Mouse (Mus musculus): ENCODE data around the gene Dalrd3. TPM values are rescaled to one million over a fixed set of nuclear protein-coding genes. Genes with fewer than 3 reads are reported as not detected.
A peak's percentile ranks its signal among the peaks of the same experiment; 100 is the strongest.

The Dalrd3 gene
- polyA plus RNA-seq, 1 experiment from 2014 or later, result 112 TPM

DNA sequence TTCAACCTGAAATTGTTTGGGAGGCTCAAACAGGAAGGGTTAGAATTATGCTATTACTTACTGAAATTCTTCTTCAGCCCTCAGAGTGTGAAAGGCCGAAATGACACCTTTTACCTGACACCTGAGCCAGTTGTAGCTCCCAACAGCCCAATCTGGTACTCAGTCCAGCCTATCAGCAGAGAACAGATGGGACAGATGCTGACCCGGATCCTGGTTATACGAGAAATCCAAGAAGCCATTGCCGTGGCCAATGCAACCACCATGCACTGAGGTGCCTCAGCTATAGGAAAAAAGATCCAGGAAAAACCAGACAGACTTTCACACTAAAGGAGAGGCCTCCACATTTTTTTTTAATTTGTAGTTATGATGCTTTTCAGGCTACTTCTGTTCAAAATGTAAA, 10.5 kb upstream of the Dalrd3 start:
- Histone ChIP-seq H3K27me3 (ENCODE audit: control insufficient read depth, insufficient read depth, low read length) (no peaks in the 10 kb centered on the region), H3K4me2 (ENCODE audit: low read depth, low read length) (no peak overlapping the region), H3K9ac (ENCODE audit: low read length) (no peak overlapping the region), H3K9me3 (replicated peaks; ENCODE audit: control insufficient read depth, low read length) (no peaks in the 10 kb centered on the region), H3K27ac (ENCODE audit: low read length) (no peak overlapping the region), H3K36me3 (ENCODE audit: control insufficient read depth, insufficient read depth, low read length) (peaks cover 25% of the 10 kb centered on the region), H3K4me1 (ENCODE audit: control insufficient read depth, insufficient read depth, low read length) (peaks cover 9% of the 10 kb centered on the region; the same call in 1 of the 2 replicates), H3K4me3 (replicated peaks; ENCODE audit: low read length) (no peak overlapping the region)
- WGBS, result 88% methylated on average over 4 of the region's 4 CpGs
- no peak for ATAC-seq (ENCODE audit: insufficient read depth, low FRiP score)

DNA sequence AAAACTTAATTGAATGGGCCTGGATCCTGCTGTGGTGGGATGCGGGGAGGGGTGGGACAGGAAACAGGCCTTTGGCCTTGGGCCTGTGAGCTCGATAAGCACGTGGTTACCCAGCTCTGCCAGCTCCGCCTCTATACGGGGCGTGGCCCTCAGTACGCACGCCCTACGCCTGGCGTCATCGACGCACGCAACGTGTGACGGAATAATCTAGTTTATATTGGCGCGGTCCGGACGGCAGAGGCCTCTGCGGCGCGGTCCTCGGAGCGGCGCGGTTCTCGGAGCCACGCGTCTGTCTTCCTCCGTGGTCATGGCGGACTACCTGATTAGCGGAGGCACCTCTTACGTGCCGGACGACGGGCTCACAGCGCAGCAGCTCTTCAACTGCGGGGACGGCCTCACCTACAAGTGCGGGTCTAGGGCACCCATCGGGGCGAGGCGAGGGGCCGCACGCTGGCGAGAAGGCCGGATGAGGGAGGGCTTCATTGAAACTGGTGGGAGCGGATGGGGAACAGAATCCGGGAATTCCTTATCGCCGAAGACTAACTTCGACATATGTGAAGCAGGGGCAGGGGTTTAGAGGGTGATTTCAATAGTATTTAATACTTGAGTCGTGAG, 9.4 kb upstream of the Dalrd3 start, which contains the start of gene Impdh2:
Impdh2 (plus strand) TSS at position 60 of the 615 bp plus-strand sequence.
- no peaks in the 10 kb centered on the region for H3K27me3 ChIP-seq (ENCODE audit: control insufficient read depth, insufficient read depth, low read length)
- peak; percentile 99 for ATAC-seq (ENCODE audit: insufficient read depth, low FRiP score)
- peak within 1 kb of the TSS; percentile 73 for H3K4me3 ChIP-seq (replicated peaks; ENCODE audit: low read length)
- H3K36me3 ChIP-seq (ENCODE audit: control insufficient read depth, insufficient read depth, low read length), result peaks cover 27% of the 10 kb centered on the region
- H3K9ac ChIP-seq (ENCODE audit: low read length), result peak within 1 kb of the TSS; percentile 83
- H3K4me1 ChIP-seq (ENCODE audit: control insufficient read depth, insufficient read depth, low read length), result peaks cover 9% of the 10 kb centered on the region; the same call in 1 of the 2 replicates
- WGBS, result under 1% methylated on average over 49 of the region's 53 CpGs
- H3K27ac ChIP-seq (ENCODE audit: low read length), result peak within 1 kb of the TSS; percentile 49; the same call in 1 of the 2 replicates
- no peaks in the 10 kb centered on the region for H3K9me3 ChIP-seq (replicated peaks; ENCODE audit: control insufficient read depth, low read length)
- H3K4me2 ChIP-seq (ENCODE audit: low read depth, low read length), result peak within 1 kb of the TSS; percentile 59

GRCm38 (mm10) chr9:108563671-108564070, 6.0 kb upstream of the Dalrd3 start:
- Histone ChIP-seq H3K9ac (ENCODE audit: low read length) (no peak overlapping the region), H3K27ac (ENCODE audit: low read length) (no peak overlapping the region), H3K4me2 (ENCODE audit: low read depth, low read length) (no peak overlapping the region), H3K36me3 (ENCODE audit: control insufficient read depth, insufficient read depth, low read length) (peaks cover 20% of the 10 kb centered on the region), H3K4me3 (replicated peaks; ENCODE audit: low read length) (no peak overlapping the region), H3K4me1 (ENCODE audit: control insufficient read depth, insufficient read depth, low read length) (peaks cover 27% of the 10 kb centered on the region), H3K9me3 (replicated peaks; ENCODE audit: control insufficient read depth, low read length) (no peaks in the 10 kb centered on the region), H3K27me3 (ENCODE audit: control insufficient read depth, insufficient read depth, low read length) (no peaks in the 10 kb centered on the region)
- no peak for ATAC-seq (ENCODE audit: insufficient read depth, low FRiP score)
- WGBS, result 91% methylated on average over 8 of the region's 8 CpGs

DNA sequence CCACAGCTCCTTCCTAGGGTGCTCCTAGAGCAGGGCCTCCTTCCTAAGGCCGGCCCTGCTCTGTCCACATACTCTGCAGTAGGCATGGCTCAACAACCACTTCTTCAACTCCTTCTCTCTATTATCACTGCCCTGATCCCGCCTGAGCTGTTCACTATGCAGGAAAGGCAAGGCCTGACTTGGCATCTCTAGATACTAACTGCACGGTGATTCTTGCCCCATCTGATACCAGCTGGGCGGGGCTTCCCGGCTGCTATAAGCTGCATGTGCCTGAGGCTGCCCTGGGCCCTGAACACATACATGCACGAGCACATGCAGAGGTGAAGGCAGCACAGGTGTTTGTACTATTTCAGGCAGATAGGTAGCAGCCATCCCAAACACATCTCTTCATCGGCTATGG, 5.6 kb upstream of the Dalrd3 start:
- Histone ChIP-seq H3K4me1 (ENCODE audit: control insufficient read depth, insufficient read depth, low read length) (peaks cover 27% of the 10 kb centered on the region), H3K27ac (ENCODE audit: low read length) (no peak overlapping the region), H3K27me3 (ENCODE audit: control insufficient read depth, insufficient read depth, low read length) (no peaks in the 10 kb centered on the region), H3K4me3 (replicated peaks; ENCODE audit: low read length) (no peak overlapping the region), H3K4me2 (ENCODE audit: low read depth, low read length) (no peak overlapping the region), H3K9me3 (replicated peaks; ENCODE audit: control insufficient read depth, low read length) (no peaks in the 10 kb centered on the region), H3K36me3 (ENCODE audit: control insufficient read depth, insufficient read depth, low read length) (peaks cover 16% of the 10 kb centered on the region), H3K9ac (ENCODE audit: low read length) (no peak overlapping the region)
- 76% methylated on average over 7 of the region's 7 CpGs for WGBS
- no peak for ATAC-seq (ENCODE audit: insufficient read depth, low FRiP score)

GRCm38 (mm10) chr9:108565881-108566814, 3.5 kb upstream of the Dalrd3 start:
- H3K9me3 ChIP-seq (replicated peaks; ENCODE audit: control insufficient read depth, low read length), result no peaks in the 10 kb centered on the region
- H3K4me1 ChIP-seq (ENCODE audit: control insufficient read depth, insufficient read depth, low read length), result peaks cover 33% of the 10 kb centered on the region
- WGBS, result 10% methylated on average over 35 of the region's 35 CpGs
- no peaks in the 10 kb centered on the region for H3K27me3 ChIP-seq (ENCODE audit: control insufficient read depth, insufficient read depth, low read length)
- peak overlapping the region; percentile 93 for H3K27ac ChIP-seq (ENCODE audit: low read length)
- no peak for ATAC-seq (ENCODE audit: insufficient read depth, low FRiP score)
- H3K4me2 ChIP-seq (ENCODE audit: low read depth, low read length), result peak overlapping the region; percentile 85
- peak overlapping the region; percentile 87 for H3K9ac ChIP-seq (ENCODE audit: low read length)
- H3K36me3 ChIP-seq (ENCODE audit: control insufficient read depth, insufficient read depth, low read length), result 0 out of 2 replicates have a peak, but pooled peaks cover 13% of the 10 kb centered on the region
- peak overlapping the region; percentile 84 for H3K4me3 ChIP-seq (replicated peaks; ENCODE audit: low read length)

GRCm38 (mm10) chr9:108566815-108567776, 2.6 kb upstream of the Dalrd3 start, which contains the start of gene Ndufaf3:
Ndufaf3 (minus strand) TSS chr9:108567434.
- under 1% methylated on average over 73 of the region's 73 CpGs for WGBS
- H3K36me3 ChIP-seq (ENCODE audit: control insufficient read depth, insufficient read depth, low read length), result 0 out of 2 replicates have a peak, but pooled peaks cover 13% of the 10 kb centered on the region
- ATAC-seq (ENCODE audit: insufficient read depth, low FRiP score), result peak; percentile 84
- H3K9ac ChIP-seq (ENCODE audit: low read length), result peak within 1 kb of the TSS; percentile 87
- H3K27ac ChIP-seq (ENCODE audit: low read length), result peak within 1 kb of the TSS; percentile 93
- H3K4me1 ChIP-seq (ENCODE audit: control insufficient read depth, insufficient read depth, low read length), result peaks cover 25% of the 10 kb centered on the region
- H3K4me2 ChIP-seq (ENCODE audit: low read depth, low read length), result peak within 1 kb of the TSS; percentile 85
- H3K4me3 ChIP-seq (replicated peaks; ENCODE audit: low read length), result peak within 1 kb of the TSS; percentile 84
- H3K27me3 ChIP-seq (ENCODE audit: control insufficient read depth, insufficient read depth, low read length), result no peaks in the 10 kb centered on the region
- no peaks in the 10 kb centered on the region for H3K9me3 ChIP-seq (replicated peaks; ENCODE audit: control insufficient read depth, low read length)

- H3K27ac ChIP-seq (ENCODE audit: low read length), result peak overlapping the region; percentile 93
- no peaks in the 10 kb centered on the region for H3K9me3 ChIP-seq (replicated peaks; ENCODE audit: control insufficient read depth, low read length)
- peaks cover 18% of the 10 kb centered on the region for H3K36me3 ChIP-seq (ENCODE audit: control insufficient read depth, insufficient read depth, low read length)
- no peak for ATAC-seq (ENCODE audit: insufficient read depth, low FRiP score)
- H3K4me2 ChIP-seq (ENCODE audit: low read depth, low read length), result peak overlapping the region; percentile 85
- no peaks in the 10 kb centered on the region for H3K27me3 ChIP-seq (ENCODE audit: control insufficient read depth, insufficient read depth, low read length)
- peaks cover 25% of the 10 kb centered on the region for H3K4me1 ChIP-seq (ENCODE audit: control insufficient read depth, insufficient read depth, low read length)
- WGBS, result 11% methylated on average over 18 of the region's 18 CpGs
- peak overlapping the region; percentile 87 for H3K9ac ChIP-seq (ENCODE audit: low read length)
- H3K4me3 ChIP-seq (replicated peaks; ENCODE audit: low read length), result peak overlapping the region; percentile 84
Observed at GRCm38 (mm10) chr9:108567931-108568419, 1.7 kb upstream of the Dalrd3 start.

DNA sequence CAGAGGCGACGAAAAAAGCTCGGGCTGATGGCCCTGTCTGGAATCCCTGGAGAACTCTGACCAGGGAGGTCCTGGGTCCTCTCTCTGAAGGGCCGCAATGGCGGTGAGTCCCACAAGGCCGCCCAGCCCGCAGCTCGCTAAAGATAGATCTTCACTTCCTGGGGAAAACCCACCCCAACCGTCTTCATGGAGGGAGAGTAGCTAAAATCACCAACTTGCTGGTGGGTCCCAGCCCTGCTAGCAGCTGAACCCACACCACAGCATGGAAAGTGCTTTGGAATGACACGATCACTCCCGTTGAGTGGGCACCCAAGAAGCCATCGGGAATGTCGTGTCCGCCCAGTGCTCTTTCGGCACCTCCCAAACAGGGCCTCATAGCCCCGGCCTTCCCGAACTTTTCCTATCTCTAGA, 1.2 kb upstream of the Dalrd3 start:
- Histone ChIP-seq H3K27me3 (ENCODE audit: control insufficient read depth, insufficient read depth, low read length) (no peaks in the 10 kb centered on the region), H3K4me3 (replicated peaks; ENCODE audit: low read length) (peak overlapping the region; percentile 84; the same call in 1 of the 2 replicates), H3K9me3 (replicated peaks; ENCODE audit: control insufficient read depth, low read length) (no peaks in the 10 kb centered on the region), H3K4me1 (ENCODE audit: control insufficient read depth, insufficient read depth, low read length) (peaks cover 25% of the 10 kb centered on the region), H3K27ac (ENCODE audit: low read length) (no peak overlapping the region), H3K4me2 (ENCODE audit: low read depth, low read length) (peak overlapping the region; percentile 85), H3K36me3 (ENCODE audit: control insufficient read depth, insufficient read depth, low read length) (peaks cover 20% of the 10 kb centered on the region), H3K9ac (ENCODE audit: low read length) (peak overlapping the region; percentile 87; the same call in 1 of the 2 replicates)
- no peak for ATAC-seq (ENCODE audit: insufficient read depth, low FRiP score)
- WGBS, result 71% methylated on average over 17 of the region's 17 CpGs

Measured in stomach, embryonic 16.5 days (tissue).